Mouse (Mus musculus): Measurements from ENCODE around the gene Abca5.
A peak's percentile ranks its signal among the peaks of the same experiment; 100 is the strongest.
"Not testable (repeated sequence)": the region's sequence is repeated elsewhere in the genome, so short reads cannot be mapped to it uniquely, and the experiment has no call there.

Gene Abca5

DNA sequence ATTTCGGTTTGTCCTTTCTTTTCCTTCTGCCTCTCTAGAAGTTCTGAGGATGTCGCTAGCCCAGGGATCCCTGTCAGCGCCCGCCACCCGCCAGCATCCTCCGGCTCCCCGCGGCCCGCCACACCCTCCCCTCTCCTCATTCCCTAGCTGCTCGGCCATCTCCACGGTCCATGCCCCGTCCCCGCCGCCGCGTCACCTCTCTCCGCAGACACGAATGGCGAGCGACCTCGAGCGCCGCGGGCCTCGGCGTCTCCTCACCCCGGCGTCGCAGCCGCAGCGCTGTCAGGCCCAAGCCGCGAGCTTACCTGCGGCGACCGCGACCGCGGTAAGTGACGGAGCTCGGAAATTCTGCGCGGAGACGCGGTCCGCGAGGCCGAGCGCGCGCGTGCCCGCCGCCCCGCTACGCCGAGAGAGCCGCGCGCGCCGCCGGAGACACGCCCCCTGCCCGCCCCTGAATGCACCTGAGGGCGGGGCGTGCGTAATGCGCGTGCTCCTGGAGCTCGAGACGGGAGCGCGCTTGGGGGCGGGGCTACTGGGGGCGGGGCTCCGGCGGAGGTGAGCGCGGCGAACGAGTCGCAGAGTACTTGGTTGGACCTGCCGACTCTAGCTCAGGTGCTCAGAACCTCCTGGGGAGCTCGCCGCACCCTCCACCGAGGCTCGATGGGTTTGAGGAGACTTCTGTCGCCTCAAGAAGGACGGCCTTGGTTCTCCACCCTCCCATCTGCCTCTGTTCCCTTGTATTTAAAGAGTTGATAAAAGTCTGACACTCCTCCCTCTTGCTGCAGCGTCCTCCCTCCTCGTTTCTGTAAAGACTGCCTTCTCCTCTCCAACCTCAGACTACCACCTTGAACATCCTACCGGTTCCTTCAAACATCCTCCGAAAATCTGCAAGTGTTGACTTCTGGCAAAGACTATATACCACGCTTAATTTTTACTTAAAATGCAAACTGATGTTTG, at the start of gene Abca5:
Gene Abca5, minus strand, starts transcription at position 428 of the 957 bp plus-strand sequence.
- peak; percentile 91 for DNase-seq

DNA sequence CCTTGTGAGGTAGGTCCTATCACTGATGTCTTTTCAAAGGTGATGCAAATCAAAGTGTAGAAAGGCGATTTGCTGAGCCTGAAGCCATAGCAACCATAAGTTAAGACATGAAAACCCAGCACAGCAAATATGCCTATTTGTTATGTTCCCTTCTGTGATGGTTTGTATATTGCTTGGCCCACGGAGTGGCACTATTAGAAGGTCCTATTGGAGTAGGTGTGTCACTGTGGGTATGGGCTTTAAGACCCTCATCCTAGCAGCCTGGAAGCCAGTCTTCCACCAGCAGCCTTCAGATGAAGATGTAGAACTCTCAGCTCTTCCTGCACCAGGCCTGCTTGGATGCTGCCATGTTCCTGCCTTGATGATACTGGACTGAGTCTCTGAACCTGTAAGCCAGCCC, 48.0 kb upstream of the Abca5 start:
- DNase-seq: no peak

DNA sequence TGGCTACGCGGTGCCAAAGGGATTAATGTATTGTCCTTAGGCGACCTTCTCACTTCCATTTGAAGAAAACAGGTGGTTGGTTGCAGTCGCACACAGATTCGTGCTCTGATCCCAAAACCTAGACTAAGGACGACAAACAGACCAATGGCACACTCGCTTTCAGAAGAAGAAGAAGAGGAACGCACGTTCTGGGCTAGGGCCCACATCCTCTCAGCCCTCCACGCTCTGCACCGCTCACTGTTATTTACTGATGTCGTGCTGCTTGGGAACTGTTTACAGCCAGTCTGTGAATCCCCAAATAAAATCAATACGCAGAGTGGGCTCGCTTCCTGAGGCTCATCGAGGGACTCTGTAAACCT, 42.8 kb upstream of the Abca5 start:
- DNase-seq: no peak

DNA sequence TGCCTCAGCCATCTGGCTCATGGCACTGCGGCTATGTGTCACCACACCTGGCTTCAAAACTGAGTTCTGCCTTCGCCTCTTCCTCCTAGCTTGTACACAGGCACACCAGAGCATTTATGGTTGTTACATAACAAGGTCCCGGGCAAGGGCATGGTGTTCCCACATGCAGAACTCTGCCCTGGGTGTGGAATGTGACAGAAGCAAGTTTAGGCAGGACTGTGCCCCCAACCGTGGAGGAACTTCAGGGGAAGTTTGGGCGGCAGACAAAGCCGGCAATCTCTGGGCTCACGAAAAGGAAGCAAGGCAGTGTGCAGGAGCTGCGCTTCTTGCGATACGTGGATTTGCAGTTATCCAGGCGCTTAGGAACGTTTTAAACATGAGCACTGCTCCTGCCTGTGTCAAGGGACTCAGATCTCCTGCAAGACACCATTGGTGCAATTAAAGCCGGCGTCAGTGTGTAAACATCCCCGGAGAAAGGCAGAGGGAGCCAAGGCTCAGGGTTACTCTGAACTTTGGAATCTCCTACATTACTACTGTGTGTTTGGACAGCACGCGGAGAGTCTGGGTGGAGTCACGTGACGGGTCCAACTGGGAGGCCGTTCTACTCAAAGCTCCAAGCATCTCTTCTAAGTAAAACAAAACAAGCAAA, 42.3 kb upstream of the Abca5 start:
- DNase-seq: peak; percentile 16

DNA sequence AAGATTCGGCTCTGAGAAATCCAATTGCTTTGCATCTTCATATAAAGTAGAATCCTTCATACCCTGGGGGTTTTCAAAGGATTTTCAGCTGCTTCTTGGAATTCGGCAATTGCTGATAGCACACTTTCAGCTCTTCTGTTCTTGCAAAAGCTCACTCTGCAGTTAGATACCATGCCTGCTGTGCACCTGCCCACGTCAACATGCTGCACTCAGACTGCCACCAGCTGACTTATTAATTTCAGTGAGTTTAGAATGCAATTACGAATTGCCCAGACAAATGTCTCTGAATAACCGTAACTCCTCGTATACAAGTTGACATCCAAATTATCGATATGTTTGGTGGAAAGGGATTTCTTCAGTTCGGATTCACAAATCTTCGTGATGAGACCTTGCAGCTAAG, 36.5 kb upstream of the Abca5 start:
- no peak for DNase-seq

DNA sequence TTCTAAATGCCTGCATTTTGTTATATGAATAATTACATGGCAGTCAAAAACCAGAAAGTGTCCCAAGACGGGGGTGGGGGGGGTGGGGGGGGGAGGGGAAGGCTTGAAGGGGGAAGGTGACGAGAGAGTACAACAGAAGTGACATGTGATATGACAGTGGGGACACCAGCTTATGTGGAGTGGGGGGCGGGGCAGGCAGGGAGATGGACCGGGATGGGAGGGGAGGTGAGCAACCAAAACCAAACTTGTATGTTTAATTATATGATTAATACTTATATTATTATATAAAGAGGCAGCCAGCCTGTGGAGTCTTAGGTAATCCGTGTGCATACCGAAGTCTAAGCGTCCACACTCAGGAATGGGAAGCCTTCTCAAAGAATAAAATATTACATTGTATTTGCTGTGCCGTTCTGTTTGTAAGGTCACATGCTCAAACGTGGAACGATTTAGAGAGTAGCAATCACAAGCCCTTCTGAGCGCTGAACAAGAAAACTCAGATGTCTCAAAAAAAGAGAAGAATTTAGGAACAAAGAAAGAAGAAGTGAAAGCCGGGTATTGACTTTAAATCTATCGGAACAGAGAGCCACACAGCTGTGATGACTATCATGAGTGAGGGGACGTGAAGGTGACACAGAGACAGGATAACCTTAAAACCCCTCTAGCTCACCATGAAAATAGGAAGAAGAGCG, 34.9 kb upstream of the Abca5 start:
- no peak for DNase-seq

DNA sequence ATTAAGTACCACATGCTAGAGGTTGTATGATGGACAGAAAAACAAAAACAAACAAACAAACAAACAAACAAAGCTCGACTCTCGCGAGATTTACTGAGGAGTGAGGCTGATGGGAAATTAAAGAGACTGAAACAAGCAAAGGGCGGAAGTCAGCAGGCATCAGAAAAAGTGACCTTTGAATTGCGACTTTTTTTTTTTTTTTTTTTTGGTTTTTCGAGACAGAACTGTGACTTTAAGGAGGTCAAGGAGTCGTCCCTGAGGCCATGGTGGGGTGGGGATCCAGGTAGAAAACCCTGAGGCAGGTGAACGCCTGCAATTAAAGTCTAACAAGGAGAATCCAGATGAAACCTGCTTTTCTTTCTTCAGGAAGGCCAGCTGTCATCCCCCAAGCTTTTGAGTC, 34.3 kb upstream of the Abca5 start:
- no peak for DNase-seq

DNA sequence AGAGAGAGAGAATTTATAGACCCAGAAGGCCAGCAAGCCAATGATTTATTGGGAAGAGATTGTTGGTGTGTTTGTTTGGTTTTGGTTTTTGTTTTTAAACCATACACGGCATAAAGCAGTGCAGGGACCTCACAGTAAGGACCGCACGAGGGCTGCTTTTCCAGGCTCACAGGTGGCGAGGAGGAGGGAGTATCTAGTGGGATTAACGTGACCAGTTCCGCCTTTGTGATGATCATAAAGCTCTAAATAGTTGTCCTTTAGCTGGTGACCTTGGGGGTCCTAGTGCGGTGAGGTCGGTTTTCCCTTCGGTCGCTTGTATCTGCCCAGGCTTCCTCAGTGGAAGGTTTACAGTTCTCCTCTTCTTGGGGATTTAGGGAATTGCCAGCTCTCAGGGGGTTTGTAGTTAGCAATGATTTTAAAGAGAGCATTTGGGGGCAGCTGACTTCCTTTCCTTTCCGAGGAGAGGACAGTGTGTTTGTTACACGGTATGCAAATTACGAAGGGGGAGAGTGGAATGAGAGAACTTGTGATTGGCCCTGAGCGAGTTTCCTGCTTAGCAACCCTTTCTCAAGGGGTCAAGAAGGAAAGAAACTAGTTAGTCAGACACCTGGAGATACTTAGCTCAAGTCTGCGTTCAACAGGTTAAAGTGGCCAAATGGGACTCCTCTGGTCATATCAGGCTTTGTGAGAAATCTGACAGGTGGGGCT, 31.9 kb upstream of the Abca5 start:
- no peak for DNase-seq

DNA sequence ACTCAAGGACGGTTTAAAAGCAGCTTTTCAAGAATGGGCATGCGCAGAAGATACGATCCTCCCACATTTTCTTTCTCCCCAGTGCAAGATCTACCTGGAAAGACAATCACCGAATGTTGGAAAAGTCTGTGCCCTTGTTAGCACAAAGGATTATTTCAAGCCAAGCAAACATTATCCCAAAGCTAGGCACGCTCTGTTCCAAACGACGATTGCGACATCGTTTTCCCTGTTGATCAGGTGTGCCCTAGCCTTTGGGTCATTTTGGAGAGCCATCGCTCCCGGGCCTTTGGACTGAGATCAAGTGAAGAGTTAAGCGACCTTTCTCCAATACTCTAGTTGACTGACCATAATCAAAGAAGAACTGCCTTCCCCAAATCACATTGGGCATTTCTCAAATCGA, 30.1 kb upstream of the Abca5 start:
- DNase-seq: no peak

DNA sequence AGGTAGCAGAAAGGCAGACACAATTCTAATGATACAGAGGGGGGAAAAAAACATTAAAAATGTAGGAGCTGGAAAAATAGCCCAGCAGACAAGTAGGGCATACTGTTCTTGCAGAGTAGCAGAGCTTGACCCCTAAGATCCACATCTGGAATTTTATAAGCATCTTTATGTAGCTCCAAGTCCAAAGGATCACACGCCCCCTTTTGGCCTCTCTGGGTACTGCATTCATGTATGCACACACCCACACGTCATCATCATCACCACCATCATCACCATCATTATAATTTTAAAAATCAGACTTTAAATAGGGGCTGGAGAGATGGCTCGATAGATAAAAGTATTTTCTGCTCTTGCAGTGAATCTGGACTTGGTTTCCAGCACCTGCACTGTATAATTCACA, 29.4 kb upstream of the Abca5 start:
- DNase-seq: no peak

DNA sequence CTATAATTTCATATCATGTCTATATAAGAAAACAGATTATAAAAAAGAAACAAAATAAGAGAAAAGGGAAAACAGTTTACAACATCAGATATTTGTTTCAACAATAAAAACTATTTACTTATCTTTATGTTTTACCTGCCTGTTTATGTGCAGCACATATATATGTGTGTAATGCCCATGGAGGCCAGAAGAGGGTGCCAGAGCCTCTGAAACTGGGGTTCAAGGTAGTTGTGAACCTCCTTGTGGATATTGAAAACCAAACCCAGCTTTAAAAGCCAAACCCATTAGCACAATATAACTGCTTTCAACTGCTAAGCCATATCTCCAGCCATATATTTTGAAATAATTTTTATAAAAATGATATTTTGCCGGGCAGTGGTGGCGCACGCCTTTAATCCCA, 27.5 kb upstream of the Abca5 start:
- DNase-seq: peak; percentile 76

DNA sequence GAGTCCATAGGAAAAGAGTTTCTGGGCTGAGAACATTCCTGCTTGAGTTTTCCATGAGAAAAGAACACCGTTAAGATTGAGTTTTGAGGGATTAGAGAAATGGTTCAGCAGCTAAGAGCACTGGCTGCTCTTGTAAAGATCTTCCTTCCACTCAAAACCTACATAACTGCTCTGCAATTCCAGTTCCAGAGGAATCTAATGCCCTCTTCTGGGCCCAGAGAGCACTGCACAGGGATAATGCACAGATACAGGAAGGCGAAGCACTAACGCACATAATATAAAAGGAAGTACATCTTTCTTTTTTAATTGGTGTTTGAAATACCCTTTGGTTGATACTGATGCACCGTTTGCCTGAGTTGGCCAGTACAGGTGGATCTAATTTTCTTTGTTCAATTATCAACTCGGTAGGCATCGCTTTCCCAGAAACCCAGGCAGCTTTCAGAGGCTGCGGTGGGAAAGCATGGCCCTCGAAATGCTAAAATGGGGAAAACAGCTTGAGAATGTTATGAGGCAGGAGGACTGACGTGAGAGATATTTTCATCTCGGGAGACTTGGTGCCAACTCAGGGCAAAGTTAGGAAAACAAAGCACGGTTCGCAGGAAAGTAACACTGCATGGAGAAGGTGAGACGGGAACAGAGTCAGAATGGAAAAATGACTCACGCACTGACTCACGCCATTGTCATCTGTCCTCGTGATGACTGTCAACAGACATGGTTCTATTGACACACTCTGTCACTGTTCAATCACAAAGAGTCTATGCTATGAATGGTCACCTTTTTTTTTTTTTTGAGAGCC, 20.4 kb upstream of the Abca5 start:
- DNase-seq: peak; percentile 20

DNA sequence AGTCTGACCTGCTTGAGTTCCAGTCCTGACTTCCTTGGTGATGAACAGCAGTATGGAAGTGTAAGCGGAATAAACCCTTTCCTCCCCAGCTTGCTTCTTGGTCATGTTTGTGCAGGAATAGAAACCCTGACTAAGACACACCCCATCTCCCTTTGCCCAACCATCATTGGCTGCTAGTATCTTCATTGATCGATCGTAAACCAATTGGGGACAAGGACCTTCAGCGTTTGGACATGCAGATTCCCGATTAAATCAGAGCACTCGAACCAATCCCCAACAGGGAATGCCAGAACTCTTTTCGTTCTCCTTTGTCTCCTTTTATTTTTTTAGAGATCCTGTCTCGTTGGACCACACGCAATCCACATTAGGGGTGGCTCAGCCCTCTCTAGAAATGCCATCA, 17.6 kb upstream of the Abca5 start:
- not testable (repeated sequence) for DNase-seq

DNA sequence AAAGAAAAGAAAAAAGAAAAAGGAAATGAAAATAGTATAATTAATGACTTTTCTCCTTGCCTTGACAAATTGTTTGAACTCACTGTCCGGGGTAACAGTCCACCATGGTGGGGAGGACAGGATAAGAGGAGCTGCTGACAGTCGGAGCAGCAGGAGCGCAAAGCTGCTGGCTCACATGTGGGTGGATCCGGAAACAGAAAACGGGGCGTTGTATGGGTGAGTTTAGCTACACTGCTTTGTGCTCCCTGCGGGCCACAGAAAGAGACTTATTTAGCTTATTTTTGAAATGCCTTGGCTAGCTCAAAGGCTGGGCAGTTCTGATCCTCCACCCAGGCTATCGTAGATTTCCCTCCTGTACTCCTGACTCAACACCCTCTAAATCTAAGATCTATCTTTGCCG, 16.7 kb upstream of the Abca5 start:
- no peak for DNase-seq

DNA sequence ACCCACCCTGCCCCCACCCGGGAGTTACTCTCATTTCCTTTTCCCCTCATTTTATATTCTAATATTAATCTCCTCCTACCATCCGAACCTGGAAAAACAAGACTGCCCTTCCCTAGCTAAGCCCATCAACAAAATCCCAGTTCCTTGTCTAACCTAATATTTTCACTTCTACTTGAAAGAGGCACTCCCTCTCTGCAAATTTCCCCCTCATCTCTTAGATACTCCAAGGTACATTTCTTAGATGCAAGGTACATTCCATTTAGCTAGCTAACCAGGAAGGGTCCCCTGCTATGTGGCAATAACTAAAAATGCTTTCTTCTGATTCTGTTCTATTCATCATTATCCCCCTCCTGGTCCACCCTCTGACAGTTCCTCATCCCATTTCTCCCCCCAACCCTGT, 10.7 kb upstream of the Abca5 start:
- DNase-seq: no peak

DNA sequence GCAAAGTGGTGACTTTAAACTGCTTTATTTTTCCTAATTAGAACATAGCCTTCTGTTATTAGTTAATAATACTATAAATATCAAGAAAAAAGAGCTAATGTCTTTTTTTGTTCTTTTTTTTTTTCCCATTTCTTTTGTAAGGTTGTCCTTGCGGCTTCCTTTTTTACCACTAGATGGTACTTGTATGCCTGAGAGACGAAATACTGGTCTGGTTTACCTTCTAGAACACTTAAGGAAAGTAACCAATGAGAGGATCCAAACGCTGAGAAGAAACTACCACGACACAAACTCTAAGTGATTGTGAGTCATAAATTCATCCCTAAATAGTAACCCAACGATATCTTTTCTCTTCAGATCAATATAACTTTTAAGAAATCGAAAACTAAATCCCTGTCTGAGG, 10.3 kb upstream of the Abca5 start:
- DNase-seq: no peak

DNA sequence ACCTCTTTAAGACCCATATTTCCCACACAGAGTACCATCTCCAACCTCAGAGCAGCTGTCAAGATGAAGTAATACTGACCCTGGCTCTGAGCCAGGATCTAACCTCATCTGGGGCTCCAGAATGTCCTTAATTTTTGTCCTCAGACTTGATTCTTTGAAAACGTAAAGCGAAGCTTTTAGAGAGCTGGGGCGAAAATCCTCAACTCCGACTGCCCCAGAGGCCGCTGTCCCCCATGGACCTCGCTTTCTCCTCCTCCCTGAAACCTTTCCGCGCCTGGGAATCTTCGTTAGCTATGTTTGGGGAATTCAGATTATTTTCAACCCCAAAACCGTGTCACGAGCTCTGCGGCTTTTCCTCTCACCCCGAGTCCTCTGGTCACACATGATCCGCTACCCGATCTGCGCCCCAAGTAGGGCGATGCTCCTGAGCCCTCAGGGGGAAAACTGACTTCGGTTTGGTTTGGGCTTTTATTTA, 665 bp downstream of the Abca5 start:
- DNase-seq: no peak

DNA sequence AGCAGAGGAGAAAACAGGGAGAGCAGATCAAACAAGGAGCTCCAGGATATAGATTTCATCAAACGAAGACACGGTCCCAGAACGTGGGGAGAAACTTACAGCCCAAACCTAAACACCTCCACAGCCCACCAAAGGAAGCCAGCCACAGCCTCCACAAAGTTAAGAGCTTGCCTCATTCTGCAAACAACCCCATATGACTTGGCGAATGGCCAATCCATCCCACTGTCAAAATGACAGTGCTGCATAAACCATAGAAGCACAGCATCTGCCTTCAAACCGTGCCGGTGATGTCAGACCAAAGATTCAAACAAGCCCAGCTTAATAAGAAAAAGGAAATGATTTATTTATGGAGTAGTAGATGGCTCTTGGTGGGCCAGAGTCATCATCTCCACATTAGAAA, 7.4 kb downstream of the Abca5 start:
- DNase-seq: no peak

DNA sequence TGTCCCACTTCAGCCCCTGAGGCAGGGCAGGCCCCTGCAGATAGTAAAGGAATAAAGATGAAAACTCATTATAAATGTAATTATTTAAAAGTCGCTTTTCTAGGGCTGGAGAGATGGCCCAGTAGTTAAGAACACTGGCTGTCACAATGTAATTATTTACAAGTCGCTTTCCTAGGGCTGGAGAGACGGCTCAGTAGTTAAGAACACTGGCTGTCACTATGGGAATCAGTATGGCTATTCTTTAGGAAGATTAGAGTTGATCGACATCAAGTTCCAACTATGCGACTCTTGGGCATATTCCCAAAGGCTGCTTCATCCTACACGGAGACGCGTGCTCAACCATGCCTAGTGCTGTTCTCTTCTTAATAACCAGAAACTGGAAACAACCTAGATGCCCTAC, 15.2 kb downstream of the Abca5 start:
- DNase-seq: no peak

DNA sequence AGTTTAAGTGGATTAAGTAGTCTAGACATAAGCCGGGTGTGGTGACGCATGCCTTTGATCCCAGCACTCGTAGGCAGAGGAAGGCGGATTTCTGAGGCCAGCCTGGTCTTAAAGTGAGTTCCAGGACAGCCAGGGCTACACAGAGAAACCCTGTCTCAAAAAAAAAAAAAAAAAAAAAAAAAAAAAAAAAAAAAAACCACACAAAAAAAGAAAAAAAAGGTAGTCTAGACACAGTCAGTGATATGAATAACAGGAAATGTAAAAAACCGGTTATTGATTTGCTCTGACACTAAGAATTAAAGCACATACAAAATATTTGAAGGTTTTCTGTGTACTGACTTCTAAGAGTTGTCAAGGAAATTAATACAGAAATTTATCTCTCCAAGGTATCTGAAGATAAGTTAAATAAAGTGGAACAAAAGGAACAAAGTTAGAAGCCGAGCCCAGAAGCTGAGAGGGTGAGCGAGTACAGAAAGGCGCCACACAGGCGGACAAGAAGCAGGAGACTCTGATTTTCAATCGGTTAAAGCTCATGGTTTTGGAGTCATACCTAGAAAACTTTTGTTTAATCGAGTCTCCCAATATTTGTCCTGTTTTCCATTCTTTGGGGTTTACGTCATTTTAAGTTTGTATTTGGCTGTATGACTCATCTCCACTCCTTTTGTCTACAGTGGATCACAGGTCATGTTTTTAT, 30.9 kb downstream of the Abca5 start:
- DNase-seq: no peak

DNA sequence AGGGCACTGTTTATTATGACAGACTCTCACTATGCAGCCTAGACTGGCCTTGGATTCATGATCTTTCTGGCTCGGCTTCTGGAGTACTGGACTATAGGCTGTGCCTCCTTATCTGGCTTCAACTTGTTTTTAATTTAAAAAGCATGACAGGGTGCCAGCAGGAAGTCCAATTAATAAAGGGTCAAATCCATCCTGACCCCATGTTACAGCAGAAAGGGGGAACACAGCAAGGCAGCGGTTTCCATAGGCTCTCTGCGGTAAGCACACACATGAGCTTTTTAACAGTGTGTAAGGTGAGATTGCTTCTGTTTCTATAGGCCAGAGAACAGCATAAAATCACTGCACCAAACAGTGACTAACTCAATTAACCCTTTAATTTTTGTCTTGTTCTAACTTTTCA, 34.1 kb downstream of the Abca5 start:
- no peak for DNase-seq

All from thymus, postnatal 14 days (tissue).